Mouse (Mus musculus) forebrain, embryonic 16.5 days (tissue): ENCODE results near the gene Hjurp. TPM values are rescaled to one million over a fixed set of nuclear protein-coding genes. Genes with fewer than 3 reads are reported as not detected.

ENCODE experiments used
- ATAC-seq: fragments of 200-750 bp; cut with Nextera tagmentation; 2 replicates; pipeline ENCODE4 v1.8.0; 2017; ENCODE audit warnings: mild to moderate bottlenecking, moderate library complexity
- H3K27ac ChIP-seq: fragments of 300-500 bp; sonication (generic); 2 replicates; pipeline ENCODE4 v1.5.1; 2014; ENCODE audit warnings: low read length, control low read depth
- H3K27me3 ChIP-seq: fragments of 300-500 bp; sonication (generic); replicated peaks from 2 replicates; pipeline ENCODE4 v1.6.1; 2014; ENCODE audit warnings: low read length; ENCODE audit not compliant: control insufficient read depth, insufficient read depth
- H3K36me3 ChIP-seq: fragments of 300-500 bp; sonication (generic); 2 replicates; pipeline ENCODE4 v1.6.1; 2014; ENCODE audit not compliant: control insufficient read depth, insufficient read depth
- H3K4me1 ChIP-seq: fragments of 300-500 bp; sonication (generic); replicated peaks from 2 replicates; pipeline ENCODE4 v1.6.1; 2014; ENCODE audit warnings: low read length; ENCODE audit not compliant: control insufficient read depth, insufficient read depth
- H3K4me2 ChIP-seq: fragments of 300-500 bp; sonication (generic); 2 replicates; pipeline ENCODE4 v1.6.1; 2014; ENCODE audit warnings: mild to moderate bottlenecking, low read length, control low read depth
- H3K4me3 ChIP-seq: fragments of 300-500 bp; sonication (generic); replicated peaks from 2 replicates; pipeline ENCODE4 v1.5.1; 2014; ENCODE audit warnings: mild to moderate bottlenecking, low read length, control low read depth
- H3K9ac ChIP-seq: fragments of 300-500 bp; sonication (generic); replicated peaks from 2 replicates; pipeline ENCODE4 v1.6.1; 2014; ENCODE audit warnings: low read depth, low read length, control low read depth
- H3K9me3 ChIP-seq: fragments of 300-500 bp; sonication (generic); 2 replicates; pipeline ENCODE4 v1.6.1; 2016; ENCODE audit warnings: low read length; ENCODE audit not compliant: control insufficient read depth
- WGBS: fragments of 180-500 bp; shearing (Covaris S2); extraction: QIAGEN DNeasy Blood & Tissue Kit; methylation state at CpG from one replicate; pipeline ENCODE4 v1.1.7; 2014; 5-methylcytosine and 5-hydroxymethylcytosine counted together
- polyA plus RNA-seq: library from polyadenylated mRNA; unstranded; fragments of >200 nt; fragmentation: Nextera tagmentation; extraction: Ambion mirVana; gene quantifications from 2 replicates; pipeline ENCODE4 v1.2.1, GENCODE M21; 2015

Gene Hjurp
- polyA plus RNA-seq, 1 experiment from 2014 or later, result 121 TPM

DNA sequence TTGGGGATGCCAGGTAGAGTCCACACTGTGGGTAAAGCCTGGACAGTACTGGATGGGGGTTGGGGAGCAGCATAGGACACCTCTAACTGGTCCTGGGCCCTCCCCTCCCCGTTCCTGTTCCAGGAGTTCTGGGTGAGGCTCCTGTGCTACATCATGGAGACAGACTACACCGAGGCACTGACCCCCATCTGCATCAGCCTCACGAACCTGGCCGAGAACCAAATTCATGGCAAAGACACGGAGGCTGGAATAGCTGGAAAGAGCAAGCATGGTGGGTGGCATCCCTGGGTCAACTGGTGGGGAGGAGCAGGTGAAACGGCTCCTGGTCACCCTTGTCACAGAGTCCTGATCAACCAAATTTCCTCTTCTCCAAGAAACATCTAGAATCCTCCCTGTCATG lies 38.7 kb downstream of the Hjurp start:
- WGBS, result 80% methylated on average over 6 of the region's 6 CpGs

DNA sequence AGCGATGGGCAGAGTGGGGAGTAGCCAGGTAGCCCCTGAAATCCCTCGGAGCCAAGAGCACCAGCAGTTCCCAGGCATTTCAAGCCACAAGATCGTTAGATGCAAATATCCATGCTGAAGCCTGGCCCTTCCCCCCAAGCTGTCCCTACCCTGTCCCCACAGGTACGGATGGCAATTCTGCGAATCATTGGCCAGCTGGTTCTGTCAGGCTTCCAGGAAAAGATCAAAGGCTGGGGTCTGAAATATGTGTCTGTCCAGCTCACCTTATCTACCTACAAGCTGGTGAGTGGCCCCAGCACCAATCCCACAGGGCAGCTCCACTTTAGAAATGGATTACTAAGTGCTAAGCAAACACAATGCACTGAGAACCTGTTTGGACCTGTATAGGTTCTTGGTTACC lies 40.1 kb downstream of the Hjurp start:
- no peak for ATAC-seq
- Histone ChIP-seq H3K27ac (no peak overlapping the region), H3K4me3 (no peak overlapping the region), H3K4me2 (no peak overlapping the region), H3K9ac (no peak overlapping the region), H3K9me3 (peaks cover 87% of the 10 kb centered on the region), H3K36me3 (no peaks in the 10 kb centered on the region), H3K27me3 (no peaks in the 10 kb centered on the region), H3K4me1 (no peaks in the 10 kb centered on the region)
- WGBS, result 77% methylated on average over 5 of the region's 5 CpGs

More for the DNA sequence above, 38.7 kb downstream of the Hjurp start:
- Histone ChIP-seq H3K4me2 (no peak overlapping the region), H3K36me3 (no peaks in the 10 kb centered on the region), H3K4me1 (no peaks in the 10 kb centered on the region), H3K27me3 (no peaks in the 10 kb centered on the region), H3K9ac (no peak overlapping the region), H3K27ac (no peak overlapping the region), H3K9me3 (peaks cover 85% of the 10 kb centered on the region), H3K4me3 (no peak overlapping the region)
- ATAC-seq, result no peak

DNA sequence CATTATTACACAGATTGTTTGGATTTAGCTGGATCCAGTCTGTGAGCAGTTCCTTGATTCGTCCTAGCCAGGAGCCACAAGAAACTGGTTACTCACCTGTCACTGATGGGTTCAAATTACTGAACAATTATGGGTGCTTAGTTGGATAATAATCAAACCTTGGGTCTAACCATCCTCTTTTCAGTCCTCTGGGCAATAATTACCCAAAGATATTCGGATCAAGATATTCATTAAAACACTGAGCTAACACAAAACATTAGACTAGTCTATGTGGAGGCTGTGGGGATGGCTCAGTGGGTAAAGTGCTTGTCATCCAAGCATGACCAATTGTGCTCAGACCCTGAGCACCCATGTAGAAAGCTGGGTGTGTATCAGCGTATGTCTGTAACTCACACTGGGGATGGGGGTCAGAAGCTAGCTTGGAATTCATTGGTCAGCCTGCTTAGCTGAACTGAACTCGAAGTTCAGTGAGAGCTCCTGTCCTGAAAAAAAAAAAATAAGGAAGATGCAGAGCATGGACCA lies 41.5 kb downstream of the Hjurp start:
- Histone ChIP-seq H3K4me3 (no peak overlapping the region), H3K4me2 (no peak overlapping the region), H3K9me3 (peaks cover 93% of the 10 kb centered on the region), H3K27ac (no peak overlapping the region), H3K9ac (no peak overlapping the region), H3K4me1 (no peaks in the 10 kb centered on the region), H3K27me3 (no peaks in the 10 kb centered on the region), H3K36me3 (no peaks in the 10 kb centered on the region)
- no peak for ATAC-seq
- WGBS, result 64% methylated on average over 4 of the region's 4 CpGs

DNA sequence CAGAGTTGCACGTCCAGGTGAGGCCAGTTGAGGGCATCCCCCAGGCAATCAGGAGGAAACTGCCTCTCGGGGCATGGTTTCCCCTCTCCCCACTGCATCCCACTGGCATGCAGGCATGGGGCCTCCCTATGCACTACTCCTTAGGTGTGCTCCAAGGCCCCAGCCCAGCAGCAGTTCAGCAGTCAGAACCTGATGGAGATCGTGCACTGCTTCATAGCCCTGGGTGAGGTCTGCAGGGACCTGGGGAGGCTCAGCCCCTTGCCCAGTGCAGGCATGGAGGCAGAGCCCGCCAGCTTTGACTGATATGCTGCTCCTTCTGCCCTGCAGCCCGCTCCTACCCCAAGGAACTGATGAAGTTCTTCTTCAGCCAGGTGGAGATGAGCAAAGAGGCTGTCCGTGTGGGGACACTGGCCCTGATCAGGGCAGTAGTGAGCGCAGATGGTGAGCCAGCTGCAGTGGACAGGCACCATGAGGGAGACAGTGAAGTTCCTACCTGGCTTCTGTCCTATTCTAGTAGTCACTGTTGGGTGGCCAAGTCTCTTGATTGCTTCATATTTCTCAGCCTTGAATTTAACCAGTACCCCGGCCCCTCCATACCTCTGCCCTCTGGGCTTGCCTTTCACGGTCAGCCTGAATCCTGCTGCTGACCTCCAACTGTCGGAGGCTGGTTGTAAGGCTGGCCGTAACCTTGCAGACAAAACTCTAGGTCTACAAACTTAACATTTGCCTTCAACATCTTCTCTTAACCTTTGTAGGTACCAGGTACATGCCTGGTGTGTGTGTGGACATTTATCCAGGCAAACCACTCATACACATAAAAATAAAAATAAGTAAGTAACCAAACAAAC lies 42.2 kb downstream of the Hjurp start:
- Histone ChIP-seq H3K4me3 (no peak overlapping the region), H3K4me1 (no peaks in the 10 kb centered on the region), H3K27ac (no peak overlapping the region), H3K9ac (no peak overlapping the region), H3K27me3 (no peaks in the 10 kb centered on the region), H3K36me3 (no peaks in the 10 kb centered on the region), H3K4me2 (no peak overlapping the region), H3K9me3 (peaks cover 92% of the 10 kb centered on the region)
- whole genome bisulfite sequencing, result 62% methylated on average over 11 of the region's 11 CpGs
- no peak for ATAC-seq

DNA sequence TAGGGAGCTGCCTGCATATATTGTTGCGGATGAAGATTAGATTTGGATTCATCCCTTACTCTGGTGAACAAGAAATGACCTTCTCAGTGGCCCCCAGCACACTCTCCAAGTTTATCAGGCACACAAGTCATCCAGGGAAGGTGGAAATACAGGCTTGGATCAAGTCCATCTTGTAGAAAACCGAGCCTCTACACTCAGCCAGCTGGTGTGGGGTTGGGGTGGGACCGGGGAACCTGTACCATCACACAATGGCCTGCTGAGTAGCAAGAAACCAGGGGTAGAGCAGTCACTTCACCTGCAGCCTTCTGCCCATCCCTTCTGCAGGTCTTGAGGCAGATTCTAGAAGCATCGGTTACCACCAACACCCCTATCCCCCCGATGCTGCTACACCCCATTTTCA lies 42.8 kb downstream of the Hjurp start:
- Histone ChIP-seq H3K27ac (no peak overlapping the region), H3K9ac (no peak overlapping the region), H3K36me3 (no peaks in the 10 kb centered on the region), H3K9me3 (peaks cover 92% of the 10 kb centered on the region), H3K4me1 (no peaks in the 10 kb centered on the region), H3K4me2 (no peak overlapping the region), H3K27me3 (no peaks in the 10 kb centered on the region), H3K4me3 (no peak overlapping the region)
- ATAC-seq, result no peak
- WGBS, result 44% methylated on average over 5 of the region's 5 CpGs

DNA sequence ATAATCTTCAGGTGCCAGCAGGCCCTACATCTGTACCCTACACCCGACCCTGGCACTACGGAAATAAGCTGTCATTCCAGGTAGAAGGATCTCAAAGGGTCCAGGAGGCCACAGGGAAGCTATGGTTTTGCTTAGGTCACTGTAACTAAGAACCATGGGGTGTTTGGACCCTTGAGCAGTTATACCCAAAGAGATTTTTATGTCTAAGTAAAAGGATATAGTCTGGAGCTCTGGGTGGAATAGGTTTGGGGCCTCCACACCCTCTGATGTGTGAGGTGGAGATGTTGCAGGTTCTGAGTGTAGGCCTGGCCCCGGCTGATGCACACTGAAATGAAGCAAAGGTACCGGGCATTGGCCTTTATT lies 43.2 kb downstream of the Hjurp start:
- Histone ChIP-seq H3K27me3 (no peaks in the 10 kb centered on the region), H3K27ac (no peak overlapping the region), H3K9ac (no peak overlapping the region), H3K4me2 (no peak overlapping the region), H3K4me1 (no peaks in the 10 kb centered on the region), H3K9me3 (peaks cover 92% of the 10 kb centered on the region), H3K36me3 (no peaks in the 10 kb centered on the region), H3K4me3 (no peak overlapping the region)
- 71% methylated on average over 4 of the region's 4 CpGs for WGBS
- no peak for ATAC-seq

DNA sequence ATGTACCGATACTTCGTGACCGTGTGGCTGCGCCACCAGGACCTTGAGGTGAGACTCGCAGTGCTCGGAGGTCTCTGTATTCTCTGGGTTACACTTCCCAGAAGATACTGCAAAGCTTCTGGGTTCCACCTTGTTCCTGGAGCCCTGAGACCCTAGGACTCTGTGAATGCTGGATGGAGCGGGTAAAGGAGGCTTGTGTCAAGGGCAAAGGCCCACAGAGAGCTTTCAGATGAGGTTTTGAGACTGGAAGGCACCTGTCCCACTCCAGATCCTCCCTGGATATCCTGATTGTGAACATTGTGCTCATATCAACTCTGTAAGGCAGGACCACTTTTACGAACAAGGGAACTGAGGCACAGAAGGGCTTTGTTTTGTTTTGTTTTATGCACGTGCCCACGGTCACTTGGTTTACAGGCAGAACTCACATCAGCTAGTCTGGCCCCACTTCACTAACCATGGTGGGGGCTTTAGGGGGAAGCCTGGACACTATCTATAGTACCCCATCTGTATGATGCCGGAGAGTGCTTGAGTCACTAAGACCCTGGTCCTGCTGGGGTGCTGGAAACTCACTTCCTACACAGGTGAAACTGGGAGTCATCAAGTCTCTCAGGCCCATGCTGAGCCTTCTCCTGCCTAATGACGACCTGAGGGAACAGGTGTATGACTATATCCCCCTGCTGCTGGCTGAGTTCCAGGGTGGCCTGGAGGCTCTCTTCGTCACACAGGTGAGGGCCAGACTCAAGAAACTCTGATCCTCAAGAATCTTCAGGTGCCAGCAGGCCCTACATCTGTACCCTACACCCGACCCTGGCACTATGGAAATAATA lies 43.8 kb downstream of the Hjurp start:
- WGBS, result 67% methylated on average over 14 of the region's 14 CpGs
- peaks cover 92% of the 10 kb centered on the region for H3K9me3 ChIP-seq
- 0 out of 2 replicates have a peak, but pooled peaks have one; percentile 3 for ATAC-seq
- H3K27me3 ChIP-seq, result no peaks in the 10 kb centered on the region
- H3K4me1 ChIP-seq, result no peaks in the 10 kb centered on the region
- no peak overlapping the region for H3K4me3 ChIP-seq
- no peak overlapping the region for H3K27ac ChIP-seq
- no peaks in the 10 kb centered on the region for H3K36me3 ChIP-seq
- H3K9ac ChIP-seq, result no peak overlapping the region
- no peak overlapping the region for H3K4me2 ChIP-seq

DNA sequence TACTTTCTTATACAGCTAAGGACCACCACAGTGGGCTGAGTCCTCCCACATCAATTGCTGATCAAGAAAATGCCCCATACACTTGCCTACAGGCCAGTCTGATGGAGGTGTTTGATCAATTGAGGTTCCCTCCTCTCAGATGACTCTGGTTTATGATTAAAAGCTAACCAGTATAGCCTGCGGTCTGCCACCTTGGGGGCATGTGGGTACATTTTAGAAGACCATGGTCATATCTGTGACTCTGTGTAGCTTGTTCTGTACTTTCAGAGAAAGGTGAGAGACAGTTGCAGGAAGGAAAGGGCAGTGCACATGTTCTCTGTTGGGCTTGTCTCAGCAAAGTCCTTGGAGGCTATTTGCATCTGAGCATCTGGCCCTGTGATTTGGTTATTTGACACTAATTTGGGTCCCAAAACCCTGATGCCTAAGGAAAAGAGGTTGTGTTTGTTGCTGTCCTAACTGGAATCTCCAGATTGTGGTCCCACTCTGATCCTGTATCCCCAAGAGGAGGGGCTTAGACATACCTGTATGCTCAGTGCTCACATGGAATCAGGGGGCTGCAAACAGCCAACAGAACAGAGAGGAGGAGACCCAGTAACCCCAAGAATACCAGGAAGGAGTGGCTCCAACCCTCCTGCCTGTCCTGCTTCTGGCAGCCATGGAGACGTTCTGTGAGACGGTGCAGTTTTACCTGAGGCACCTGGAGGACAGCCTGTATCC lies 44.6 kb downstream of the Hjurp start:
- ATAC-seq, result no peak
- Histone ChIP-seq H3K9me3 (peaks cover 91% of the 10 kb centered on the region), H3K27me3 (no peaks in the 10 kb centered on the region), H3K4me1 (no peaks in the 10 kb centered on the region), H3K9ac (no peak overlapping the region), H3K4me2 (no peak overlapping the region), H3K4me3 (no peak overlapping the region), H3K27ac (no peak overlapping the region), H3K36me3 (no peaks in the 10 kb centered on the region)
- WGBS, result 60% methylated on average over 3 of the region's 3 CpGs
